Mouse (Mus musculus): Measurements from ENCODE around the gene Tmem63c. TPM values are rescaled to one million over a fixed set of nuclear protein-coding genes. Genes with fewer than 3 reads are reported as not detected.

Gene Tmem63c
- polyA plus RNA-seq, 2 experiments: 0.10 TPM; not detected in 1

DNA sequence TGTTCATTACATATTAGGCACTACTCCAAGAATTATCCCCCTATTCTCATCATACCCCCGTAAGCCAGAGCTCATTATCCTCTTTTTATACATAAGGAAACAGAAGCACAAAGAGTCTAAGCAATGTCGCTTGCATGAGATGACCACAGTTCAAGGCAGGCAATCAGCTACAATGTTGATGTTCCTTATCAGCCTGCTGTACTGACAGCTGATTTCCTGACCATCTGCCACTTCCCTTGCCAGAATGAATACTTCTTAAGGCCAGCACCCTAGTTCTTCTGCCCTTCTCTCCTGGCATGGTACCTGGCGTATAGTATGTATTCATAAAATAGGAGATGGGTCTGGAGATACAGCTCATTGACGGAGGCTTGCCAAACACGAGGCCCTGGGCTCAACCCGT is 111.1 kb downstream of the Tmem63c start:
- Histone ChIP-seq H3K4me3 (replicated peaks; ENCODE audit: low read length) (no peak overlapping the region), H3K4me1 (ENCODE audit: control insufficient read depth, insufficient read depth, low read length) (no peaks in the 10 kb centered on the region), H3K27me3 (ENCODE audit: control insufficient read depth, insufficient read depth, low read length) (no peaks in the 10 kb centered on the region), H3K9ac (ENCODE audit: low read depth, low read length, severe bottlenecking) (no peak overlapping the region), H3K9me3 (ENCODE audit: control insufficient read depth, low read length) (no peaks in the 10 kb centered on the region), H3K27ac (replicated peaks; ENCODE audit: low read depth, low read length) (no peak overlapping the region), H3K4me2 (replicated peaks; ENCODE audit: low read depth, low read length, severe bottlenecking) (no peak overlapping the region), H3K36me3 (ENCODE audit: control insufficient read depth, insufficient read depth, low read length) (peaks cover 38% of the 10 kb centered on the region)
- 95% methylated on average over 6 of the region's 6 CpGs for WGBS
- no peak for TF ChIP-seq POLR2A (IDR thresholded peaks at IDR 0.05; ENCODE audit: borderline replicate concordance, extremely low read depth, insufficient read depth, insufficient read length)
- no peak for DNase-seq (ENCODE audit: low spot score)
- no peak for ATAC-seq (ENCODE audit: low FRiP score, low read depth)

DNA sequence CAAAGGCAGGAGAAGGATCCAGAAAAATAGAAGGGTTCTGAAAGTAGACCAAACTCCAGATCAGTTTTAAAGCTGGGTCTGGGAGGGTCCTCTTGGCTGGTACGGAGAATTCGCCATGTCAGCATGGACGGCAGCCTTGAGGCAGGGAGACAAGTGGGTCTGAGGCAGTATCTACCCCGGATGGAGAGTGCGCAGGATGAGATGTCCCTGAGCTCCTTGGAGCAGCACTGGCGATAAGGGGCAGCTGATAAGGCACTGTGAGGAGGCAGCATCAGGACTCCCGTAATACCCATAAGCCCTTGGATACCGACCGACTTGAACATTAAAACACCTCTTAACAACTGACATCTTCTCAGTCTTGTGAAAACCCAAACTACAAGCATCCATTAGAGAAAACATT is 111.6 kb downstream of the Tmem63c start:
- H3K36me3 ChIP-seq (ENCODE audit: control insufficient read depth, insufficient read depth, low read length): peaks cover 38% of the 10 kb centered on the region
- no peaks in the 10 kb centered on the region for H3K4me1 ChIP-seq (ENCODE audit: control insufficient read depth, insufficient read depth, low read length)
- no peaks in the 10 kb centered on the region for H3K9me3 ChIP-seq (ENCODE audit: control insufficient read depth, low read length)
- TF ChIP-seq POLR2A (IDR thresholded peaks at IDR 0.05; ENCODE audit: borderline replicate concordance, extremely low read depth, insufficient read depth, insufficient read length): no peak
- 96% methylated on average over 9 of the region's 9 CpGs for WGBS
- DNase-seq (ENCODE audit: low spot score) (no peak), ATAC-seq (ENCODE audit: low FRiP score, low read depth) (no peak)
- no peaks in the 10 kb centered on the region for H3K27me3 ChIP-seq (ENCODE audit: control insufficient read depth, insufficient read depth, low read length)
- H3K4me3 ChIP-seq (replicated peaks; ENCODE audit: low read length): no peak overlapping the region
- H3K4me2 ChIP-seq (replicated peaks; ENCODE audit: low read depth, low read length, severe bottlenecking): no peak overlapping the region
- no peak overlapping the region for H3K27ac ChIP-seq (replicated peaks; ENCODE audit: low read depth, low read length)
- no peak overlapping the region for H3K9ac ChIP-seq (ENCODE audit: low read depth, low read length, severe bottlenecking)

DNA sequence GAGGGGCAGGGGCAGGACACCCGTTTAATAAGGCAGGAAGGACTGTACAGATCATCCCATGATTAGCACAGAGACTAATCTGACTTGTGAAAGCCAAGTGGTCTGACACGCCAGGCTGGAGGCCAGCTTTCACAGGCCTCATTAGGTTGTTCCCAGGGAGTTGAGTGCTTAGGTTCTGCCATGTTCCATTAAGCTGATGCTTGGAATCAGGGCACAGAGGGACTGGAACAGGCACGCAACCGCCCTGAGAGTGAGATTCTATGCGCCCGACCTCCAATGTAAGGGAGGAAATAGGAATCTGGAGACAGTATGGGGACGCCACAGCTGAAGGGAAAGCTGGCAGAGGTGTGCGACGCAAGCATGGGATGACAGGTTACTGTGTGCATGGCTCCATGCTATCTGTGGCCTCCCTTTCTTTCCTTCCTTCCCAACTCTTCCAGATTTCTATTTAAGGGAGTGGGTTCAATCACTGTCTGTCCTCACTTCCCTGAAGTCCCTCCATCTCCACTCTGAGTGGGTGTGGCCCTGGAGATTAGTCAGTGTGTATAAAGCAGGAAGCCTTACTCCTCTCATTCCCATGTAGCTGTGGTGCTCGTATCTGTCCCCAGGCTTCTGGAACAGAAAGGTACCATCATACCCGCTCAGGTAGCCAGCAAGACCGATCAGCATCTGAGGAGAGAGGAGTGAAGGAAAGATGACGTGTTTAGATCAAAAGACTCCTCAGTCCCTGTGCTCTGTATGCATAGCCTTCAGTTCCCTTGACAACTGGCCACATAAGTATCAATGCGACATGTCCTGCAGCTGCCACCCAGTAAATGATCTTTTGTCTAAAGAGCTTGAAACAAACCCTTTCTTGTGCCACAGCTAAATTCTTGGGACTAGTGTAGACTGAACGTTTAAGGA is 116.5 kb downstream of the Tmem63c start:
- ATAC-seq (ENCODE audit: low FRiP score, low read depth) (no peak), DNase-seq (ENCODE audit: low spot score) (no peak)
- WGBS: 88% methylated on average over 15 of the region's 15 CpGs
- no peaks in the 10 kb centered on the region for H3K27me3 ChIP-seq (ENCODE audit: control insufficient read depth, insufficient read depth, low read length)
- H3K27ac ChIP-seq (replicated peaks; ENCODE audit: low read depth, low read length): no peak overlapping the region
- H3K9ac ChIP-seq (ENCODE audit: low read depth, low read length, severe bottlenecking): no peak overlapping the region
- H3K4me2 ChIP-seq (replicated peaks; ENCODE audit: low read depth, low read length, severe bottlenecking): no peak overlapping the region
- H3K4me3 ChIP-seq (replicated peaks; ENCODE audit: low read length): no peak overlapping the region
- H3K9me3 ChIP-seq (ENCODE audit: control insufficient read depth, low read length): no peaks in the 10 kb centered on the region
- TF ChIP-seq POLR2A (IDR thresholded peaks at IDR 0.05; ENCODE audit: borderline replicate concordance, extremely low read depth, insufficient read depth, insufficient read length): no peak
- H3K4me1 ChIP-seq (ENCODE audit: control insufficient read depth, insufficient read depth, low read length): no peaks in the 10 kb centered on the region
- H3K36me3 ChIP-seq (ENCODE audit: control insufficient read depth, insufficient read depth, low read length): peaks cover 18% of the 10 kb centered on the region

DNA sequence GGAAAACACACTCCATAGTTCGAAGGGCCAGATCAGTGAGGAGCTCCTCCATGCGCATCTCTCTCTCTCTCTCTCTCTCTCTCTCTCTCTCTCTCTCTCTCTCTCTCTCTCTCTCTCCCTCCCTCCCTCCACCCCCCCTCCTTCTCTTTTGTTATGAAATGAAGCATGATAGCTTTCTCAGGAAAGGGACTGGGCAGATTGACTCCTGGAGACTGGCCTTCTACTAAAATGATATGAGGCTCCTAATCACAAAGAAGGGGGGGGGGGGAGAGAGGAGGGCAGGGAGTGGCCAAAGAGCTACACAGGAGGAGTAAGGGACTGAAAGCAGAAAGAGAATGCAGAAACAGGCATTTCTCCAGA is 117.2 kb downstream of the Tmem63c start:
- Histone ChIP-seq H3K4me2 (replicated peaks; ENCODE audit: low read depth, low read length, severe bottlenecking) (no peak overlapping the region), H3K36me3 (ENCODE audit: control insufficient read depth, insufficient read depth, low read length) (peaks cover 16% of the 10 kb centered on the region), H3K9ac (ENCODE audit: low read depth, low read length, severe bottlenecking) (no peak overlapping the region), H3K27me3 (ENCODE audit: control insufficient read depth, insufficient read depth, low read length) (no peaks in the 10 kb centered on the region), H3K9me3 (ENCODE audit: control insufficient read depth, low read length) (no peaks in the 10 kb centered on the region), H3K27ac (replicated peaks; ENCODE audit: low read depth, low read length) (no peak overlapping the region), H3K4me1 (ENCODE audit: control insufficient read depth, insufficient read depth, low read length) (no peaks in the 10 kb centered on the region), H3K4me3 (replicated peaks; ENCODE audit: low read length) (no peak overlapping the region)
- TF ChIP-seq POLR2A (IDR thresholded peaks at IDR 0.05; ENCODE audit: borderline replicate concordance, extremely low read depth, insufficient read depth, insufficient read length): no peak
- ATAC-seq (ENCODE audit: low FRiP score, low read depth) (no peak), DNase-seq (ENCODE audit: low spot score) (no peak)
- WGBS: 87% methylated on average over 2 of the region's 2 CpGs

DNA sequence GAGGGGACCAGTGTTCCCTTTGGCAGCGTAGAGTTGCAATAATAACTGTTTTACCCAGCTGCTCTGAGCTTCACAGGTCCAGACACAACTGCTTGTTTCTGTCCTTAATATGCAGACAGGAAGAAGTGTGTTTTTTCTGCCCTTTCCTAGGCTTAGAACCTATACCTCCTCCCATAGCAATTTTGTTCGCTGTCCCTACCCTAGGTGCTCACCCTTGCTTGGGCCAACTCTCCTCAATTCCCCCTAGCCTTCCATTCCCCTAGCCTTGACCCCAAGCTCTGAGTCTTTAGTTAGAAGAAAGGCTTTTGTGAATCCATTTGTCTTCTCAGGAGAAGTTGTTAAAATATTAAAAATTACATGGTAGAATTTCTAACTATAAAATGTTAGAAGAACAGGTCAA is 117.6 kb downstream of the Tmem63c start:
- Histone ChIP-seq H3K4me3 (replicated peaks; ENCODE audit: low read length) (no peak overlapping the region), H3K9me3 (ENCODE audit: control insufficient read depth, low read length) (no peaks in the 10 kb centered on the region), H3K36me3 (ENCODE audit: control insufficient read depth, insufficient read depth, low read length) (peaks cover 15% of the 10 kb centered on the region), H3K4me1 (ENCODE audit: control insufficient read depth, insufficient read depth, low read length) (no peaks in the 10 kb centered on the region), H3K27ac (replicated peaks; ENCODE audit: low read depth, low read length) (no peak overlapping the region), H3K27me3 (ENCODE audit: control insufficient read depth, insufficient read depth, low read length) (no peaks in the 10 kb centered on the region), H3K4me2 (replicated peaks; ENCODE audit: low read depth, low read length, severe bottlenecking) (no peak overlapping the region), H3K9ac (ENCODE audit: low read depth, low read length, severe bottlenecking) (no peak overlapping the region)
- no peak for DNase-seq (ENCODE audit: low spot score)
- no peak for TF ChIP-seq POLR2A (IDR thresholded peaks at IDR 0.05; ENCODE audit: borderline replicate concordance, extremely low read depth, insufficient read depth, insufficient read length)
- ATAC-seq (ENCODE audit: low FRiP score, low read depth): no peak
- WGBS: 94% methylated on average over 1 of the region's 2 CpGs

Small RNAs within 50 kb of the gene (microRNA-seq; reads per million reads assigned to microRNA genes)
- not detected for gene Gm25847

Other genes starting within 250 kb of the Tmem63c start
- 37.1 and 50.8 TPM in 2 replicates for gene Irf2bpl, start 136.5 kb upstream of the Tmem63c start, polyA plus RNA-seq (2012; rRNA removed)
- gene Irf2bpl, start 136.5 kb upstream of the Tmem63c start, polyA plus RNA-seq (2014; fragmentation: Nextera tagmentation; extraction: Ambion mirVana): 33.9 and 37.0 TPM in 2 replicates
- gene Cipc, start 74.3 kb upstream of the Tmem63c start, polyA plus RNA-seq (2012; rRNA removed): 31.3 and 40.7 TPM in 2 replicates
- gene Cipc, start 74.3 kb upstream of the Tmem63c start, polyA plus RNA-seq (2014; fragmentation: Nextera tagmentation; extraction: Ambion mirVana): 20.0 and 21.4 TPM in 2 replicates
- gene Zdhhc22, start 30.9 kb upstream of the Tmem63c start, polyA plus RNA-seq (2012; rRNA removed): not detected in 2 replicates
- gene Zdhhc22, start 30.9 kb upstream of the Tmem63c start, polyA plus RNA-seq (2014; fragmentation: Nextera tagmentation; extraction: Ambion mirVana): 0.06 and 0.10 TPM in 2 replicates
- gene Ngb, start 81.2 kb downstream of the Tmem63c start, polyA plus RNA-seq (2012; rRNA removed): 0.45 and 0.51 TPM in 2 replicates
- 0.19 and 0.48 TPM in 2 replicates for gene Ngb, start 81.2 kb downstream of the Tmem63c start, polyA plus RNA-seq (2014; fragmentation: Nextera tagmentation; extraction: Ambion mirVana)
- gene Gstz1, start 125.8 kb downstream of the Tmem63c start, polyA plus RNA-seq (2012; rRNA removed): 67.7 and 75.2 TPM in 2 replicates
- gene Gstz1, start 125.8 kb downstream of the Tmem63c start, polyA plus RNA-seq (2014; fragmentation: Nextera tagmentation; extraction: Ambion mirVana): 37.5 and 42.4 TPM in 2 replicates
- 20.6 and 26.3 TPM in 2 replicates for gene Pomt2, start 126.6 kb downstream of the Tmem63c start, polyA plus RNA-seq (2012; rRNA removed)
- gene Pomt2, start 126.6 kb downstream of the Tmem63c start, polyA plus RNA-seq (2014; fragmentation: Nextera tagmentation; extraction: Ambion mirVana): 16.8 and 18.4 TPM in 2 replicates
- gene Samd15, start 178.4 kb downstream of the Tmem63c start, polyA plus RNA-seq (2012; rRNA removed): 1.2 and 2.0 TPM in 2 replicates
- 1.1 and 1.6 TPM in 2 replicates for gene Samd15, start 178.4 kb downstream of the Tmem63c start, polyA plus RNA-seq (2014; fragmentation: Nextera tagmentation; extraction: Ambion mirVana)
- gene Tmed8, start 179.1 kb downstream of the Tmem63c start, polyA plus RNA-seq (2012; rRNA removed): 6.2 and 6.8 TPM in 2 replicates
- 2.9 and 3.3 TPM in 2 replicates for gene Tmed8, start 179.1 kb downstream of the Tmem63c start, polyA plus RNA-seq (2014; fragmentation: Nextera tagmentation; extraction: Ambion mirVana)
- gene Noxred1, start 217.4 kb downstream of the Tmem63c start, polyA plus RNA-seq (2012; rRNA removed): 0.80 and 1.5 TPM in 2 replicates
- 0.40 and 0.99 TPM in 2 replicates for gene Noxred1, start 217.4 kb downstream of the Tmem63c start, polyA plus RNA-seq (2014; fragmentation: Nextera tagmentation; extraction: Ambion mirVana)
- gene Vipas39, start 244.9 kb downstream of the Tmem63c start, polyA plus RNA-seq (2012; rRNA removed): 44.3 and 45.0 TPM in 2 replicates
- gene Vipas39, start 244.9 kb downstream of the Tmem63c start, polyA plus RNA-seq (2014; fragmentation: Nextera tagmentation; extraction: Ambion mirVana): 42.1 and 52.5 TPM in 2 replicates
- gene Ahsa1, start 245.1 kb downstream of the Tmem63c start, polyA plus RNA-seq (2012; rRNA removed): 120 and 187 TPM in 2 replicates
- gene Ahsa1, start 245.1 kb downstream of the Tmem63c start, polyA plus RNA-seq (2014; fragmentation: Nextera tagmentation; extraction: Ambion mirVana): 168 and 182 TPM in 2 replicates

All from limb, embryonic 14.5 days (tissue).